Mouse (Mus musculus) spleen, adult 2 months (tissue): ENCODE measurements around the gene Kif13a. TPM values are rescaled to one million over a fixed set of nuclear protein-coding genes. Genes with fewer than 3 reads are reported as not detected.

ENCODE experiments used
- DNase-seq, 2 experiments: peaks; one replicate each; pipeline versions ENCODE4 v3.0.0 to v3.0.0-alpha.2; 2012 to 2021; ENCODE audit warnings: low spot score in 2 of 2, low read depth in 1 of 2
- H3K27ac ChIP-seq: fragments of 200-500 bp; 2 replicates; pipeline ENCODE4 v1.5.1; 2012; ENCODE audit warnings: low read length, inconsistent platforms; ENCODE audit not compliant: insufficient read depth
- H3K27me3 ChIP-seq: fragments of 200-500 bp; 2 replicates; pipeline ENCODE4 v1.6.1; 2012; ENCODE audit warnings: mild to moderate bottlenecking, moderate library complexity, low read length, inconsistent platforms; ENCODE audit not compliant: control insufficient read depth, insufficient read depth
- H3K36me3 ChIP-seq: fragments of 200-500 bp; 2 replicates; pipeline ENCODE4 v1.6.1; 2012; ENCODE audit warnings: mild to moderate bottlenecking, low read length, inconsistent platforms; ENCODE audit not compliant: control insufficient read depth, insufficient read depth
- H3K4me1 ChIP-seq: fragments of 200-500 bp; 2 replicates; pipeline ENCODE4 v1.6.1; 2011; ENCODE audit warnings: inconsistent platforms; ENCODE audit not compliant: control insufficient read depth, insufficient read depth, insufficient read length
- H3K4me3 ChIP-seq: fragments of 200-500 bp; 2 replicates; pipeline ENCODE4 v1.5.1; 2011; ENCODE audit warnings: mild to moderate bottlenecking, inconsistent platforms; ENCODE audit not compliant: insufficient read depth, insufficient read length; ENCODE audit errors: extremely low read depth
- CTCF ChIP-seq: fragments of 200-500 bp; IDR thresholded peaks from 2 replicates; pipeline ENCODE4 v1.5.1; 2011; ENCODE audit warnings: mild to moderate bottlenecking, inconsistent platforms; ENCODE audit not compliant: insufficient read depth, insufficient read length, insufficient replicate concordance; ENCODE audit errors: extremely low read depth
- POLR2A ChIP-seq: fragments of 200-500 bp; IDR thresholded peaks from 2 replicates; pipeline ENCODE4 v1.6.1; 2011; ENCODE audit warnings: low read depth, low read length, inconsistent platforms
- WGBS: fragments of 180-500 bp; shearing (Covaris S2); methylation state at CpG from one replicate; pipeline ENCODE4 v1.1.7; 2018; 5-methylcytosine and 5-hydroxymethylcytosine counted together
- polyA plus RNA-seq: library from polyadenylated mRNA; depleted of rRNA; stranded (reverse); fragments of >200 nt; gene quantifications from 2 replicates; pipeline ENCODE4 v1.2.3, GENCODE M21; 2012

Gene Kif13a
- polyA plus RNA-seq, 1 experiment: 5.6 TPM

- WGBS: 91% methylated on average over 26 of the region's 26 CpGs
- no peak overlapping the region for H3K27ac ChIP-seq
Observed at GRCm38 (mm10) chr13:46884898-46885758, 44.5 kb downstream of the Kif13a start.

GRCm38 (mm10) chr13:46883976-46884375 is 45.7 kb downstream of the Kif13a start:
- H3K4me3 ChIP-seq: no peak overlapping the region
- H3K27ac ChIP-seq: no peak overlapping the region
- no peak for TF ChIP-seq CTCF
- TF ChIP-seq POLR2A: no peak
- 86% methylated on average over 3 of the region's 3 CpGs for WGBS
- H3K4me1 ChIP-seq: no peaks in the 10 kb centered on the region
- no peaks in the 10 kb centered on the region for H3K36me3 ChIP-seq
- H3K27me3 ChIP-seq: no peaks in the 10 kb centered on the region
- DNase-seq: no peak

More at GRCm38 (mm10) chr13:46884898-46885758, 44.5 kb downstream of the Kif13a start:
- Histone ChIP-seq H3K27me3 (no peaks in the 10 kb centered on the region), H3K4me3 (no peak overlapping the region), H3K4me1 (no peaks in the 10 kb centered on the region), H3K36me3 (no peaks in the 10 kb centered on the region)
- no peak for DNase-seq
- no peak for TF ChIP-seq CTCF
- no peak for TF ChIP-seq POLR2A

- no peak for TF ChIP-seq POLR2A
- no peak for TF ChIP-seq CTCF
- H3K27ac ChIP-seq: no peak overlapping the region
- no peak overlapping the region for H3K4me3 ChIP-seq
- no peaks in the 10 kb centered on the region for H3K36me3 ChIP-seq
- no peak for DNase-seq
- no peaks in the 10 kb centered on the region for H3K27me3 ChIP-seq
- WGBS: 80% methylated on average over 10 of the region's 10 CpGs
- no peaks in the 10 kb centered on the region for H3K4me1 ChIP-seq
Observed at GRCm38 (mm10) chr13:46883381-46883780, 46.3 kb downstream of the Kif13a start.

GRCm38 (mm10) chr13:46880736-46881135 is 48.9 kb downstream of the Kif13a start:
- 90% methylated on average over 14 of the region's 14 CpGs for WGBS
- Histone ChIP-seq H3K4me1 (no peaks in the 10 kb centered on the region), H3K27ac (no peak overlapping the region), H3K36me3 (no peaks in the 10 kb centered on the region), H3K4me3 (no peak overlapping the region), H3K27me3 (no peaks in the 10 kb centered on the region)
- TF ChIP-seq CTCF: no peak
- TF ChIP-seq POLR2A: no peak
- DNase-seq: no peak

- no peaks in the 10 kb centered on the region for H3K36me3 ChIP-seq
- TF ChIP-seq POLR2A: no peak
- TF ChIP-seq CTCF: no peak
- H3K4me3 ChIP-seq: no peak overlapping the region
- 91% methylated on average over 6 of the region's 6 CpGs for WGBS
- no peak overlapping the region for H3K27ac ChIP-seq
- no peaks in the 10 kb centered on the region for H3K4me1 ChIP-seq
- no peak for DNase-seq
- H3K27me3 ChIP-seq: no peaks in the 10 kb centered on the region
Observed at GRCm38 (mm10) chr13:46880243-46880642, 49.4 kb downstream of the Kif13a start.

GRCm38 (mm10) chr13:46877049-46877448 is 52.6 kb downstream of the Kif13a start:
- H3K27me3 ChIP-seq: no peaks in the 10 kb centered on the region
- no peak for DNase-seq
- no peak overlapping the region for H3K4me3 ChIP-seq
- H3K36me3 ChIP-seq: no peaks in the 10 kb centered on the region
- WGBS: 72% methylated on average over 4 of the region's 4 CpGs
- TF ChIP-seq CTCF (no peak), POLR2A (no peak)
- H3K4me1 ChIP-seq: no peaks in the 10 kb centered on the region
- no peak overlapping the region for H3K27ac ChIP-seq

DNA sequence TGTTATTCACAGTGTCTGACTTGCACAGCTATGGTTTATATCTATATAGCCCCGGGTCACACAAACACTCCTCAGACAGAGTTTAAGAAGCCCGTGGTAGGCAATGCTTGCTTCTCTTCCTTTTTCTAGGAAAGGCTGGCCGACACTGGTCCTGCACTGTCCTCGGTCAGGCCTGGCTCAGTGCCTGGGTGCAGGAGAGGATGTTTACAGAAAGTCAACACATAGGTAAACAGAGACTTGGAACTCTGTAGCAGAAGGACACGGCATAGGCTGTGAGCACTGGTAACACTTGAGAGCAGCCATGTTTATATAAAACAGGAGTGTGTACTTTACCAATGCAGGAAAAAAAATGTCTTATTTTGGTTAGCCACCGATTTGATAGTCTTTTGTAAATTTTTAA is 54.3 kb downstream of the Kif13a start:
- H3K36me3 ChIP-seq: no peaks in the 10 kb centered on the region
- no peak overlapping the region for H3K27ac ChIP-seq
- no peak overlapping the region for H3K4me3 ChIP-seq
- TF ChIP-seq CTCF: no peak
- no peak for TF ChIP-seq POLR2A
- whole genome bisulfite sequencing: 74% methylated on average over 6 of the region's 6 CpGs
- no peak for DNase-seq
- no peaks in the 10 kb centered on the region for H3K27me3 ChIP-seq
- H3K4me1 ChIP-seq: no peaks in the 10 kb centered on the region

- H3K4me3 ChIP-seq: no peak overlapping the region
Observed at GRCm38 (mm10) chr13:46872732-46873131, 56.9 kb downstream of the Kif13a start.

More at GRCm38 (mm10) chr13:46872732-46873131, 56.9 kb downstream of the Kif13a start:
- 89% methylated on average over 11 of the region's 11 CpGs for WGBS
- no peak for TF ChIP-seq POLR2A
- TF ChIP-seq CTCF: no peak
- Histone ChIP-seq H3K36me3 (no peaks in the 10 kb centered on the region), H3K27ac (no peak overlapping the region), H3K27me3 (no peaks in the 10 kb centered on the region), H3K4me1 (no peaks in the 10 kb centered on the region)
- no peak for DNase-seq
